Comparison of ENCODE assay signal across 9 mouse cellular contexts in genomic region chr2:166676933-166677332, GRCm38 (mm10). TPM values are rescaled to one million over a fixed set of nuclear protein-coding genes. Genes with fewer than 3 reads are reported as not detected.
DNase-seq lines count a peak whose midpoint lies in the region; ATAC-seq lines count a peak whose summit lies in the region.
"Had no signal": no experiment of that assay in that cellular context is flagged by ENCODE, and none has a peak within 500 bp of the region (broad histone marks: within the 10 kb centered on the region; RNA-seq: fewer than 3 reads in every experiment).

No protein-coding gene starts in this region.

- ATAC-seq in forebrain, embryonic 12.5 days (ENCODE audit: low FRiP score): no peak
- ATAC-seq in midbrain, embryonic 14.5 days (ENCODE audit: low FRiP score, low TSS enrichment): no peak

- 82% methylated on average over 11 of the region's 11 CpGs for WGBS in forebrain, embryonic 12.5 days
- 77% methylated on average over 11 of the region's 11 CpGs for WGBS in midbrain, embryonic 14.5 days

- peaks cover 61% of the 10 kb centered on the region for H3K4me1 ChIP-seq in forebrain, embryonic 12.5 days
- peaks cover 31% of the 10 kb centered on the region for H3K4me1 ChIP-seq in midbrain, embryonic 14.5 days (ENCODE audit: control insufficient read depth, insufficient read depth, low read length)

- no peaks in the 10 kb centered on the region for H3K27me3 ChIP-seq in forebrain, embryonic 12.5 days
- no peaks in the 10 kb centered on the region for H3K27me3 ChIP-seq in midbrain, embryonic 14.5 days (ENCODE audit: control insufficient read depth, insufficient read depth, low read length)
- H3K27me3 ChIP-seq: lung, embryonic 15.5 days had no signal

- no peak overlapping the region for H3K9ac ChIP-seq in forebrain, embryonic 12.5 days
- no peak overlapping the region for H3K9ac ChIP-seq in midbrain, embryonic 14.5 days (replicated peaks; ENCODE audit: low read length)
- H3K9ac ChIP-seq: lung, embryonic 15.5 days had no signal

- H3K4me3 ChIP-seq in forebrain, embryonic 12.5 days (replicated peaks): no peak overlapping the region
- H3K4me3 ChIP-seq in midbrain, embryonic 14.5 days (replicated peaks; ENCODE audit: low read depth, low read length): no peak overlapping the region
- H3K4me3 ChIP-seq: lung, embryonic 15.5 days had no signal

- peak; percentile 69 for DNase-seq in adrenal gland, adult 2 months
- DNase-seq in adrenal gland, postnatal 4 days (ENCODE audit: low spot score in 2 of 2): no peak
- DNase-seq in left cerebral cortex, postnatal 4 days: peak; percentile 70
- no peak for DNase-seq in left cerebral cortex, adult 18-20 months (ENCODE audit: low spot score in 2 of 2)
- no peak for DNase-seq in midbrain, embryonic 14.5 days
- no peak for DNase-seq in right cerebral cortex, postnatal 4 days
- no peak for DNase-seq in layer of hippocampus, adult 9-11 months

- no peak overlapping the region for H3K4me2 ChIP-seq in forebrain, embryonic 12.5 days
- H3K4me2 ChIP-seq in midbrain, embryonic 14.5 days (ENCODE audit: low read length): no peak overlapping the region
- H3K4me2 ChIP-seq: lung, embryonic 15.5 days had no signal

- intact Hi-C loops in left cerebral cortex, postnatal 4 days (cut with DNase I): no loop called here

- no peaks in the 10 kb centered on the region for H3K9me3 ChIP-seq in forebrain, embryonic 12.5 days
- no peaks in the 10 kb centered on the region for H3K9me3 ChIP-seq in midbrain, embryonic 14.5 days (ENCODE audit: control insufficient read depth, low read length)
- H3K9me3 ChIP-seq: lung, embryonic 15.5 days had no signal

- no peaks in the 10 kb centered on the region for H3K36me3 ChIP-seq in forebrain, embryonic 12.5 days (replicated peaks)
- H3K36me3 ChIP-seq in midbrain, embryonic 14.5 days (ENCODE audit: control insufficient read depth, insufficient read depth, low read length): no peaks in the 10 kb centered on the region
- H3K36me3 ChIP-seq: lung, embryonic 15.5 days had no signal

- peak overlapping the region; percentile 46; the same call in 1 of the 2 replicates for H3K27ac ChIP-seq in forebrain, embryonic 12.5 days
- H3K27ac ChIP-seq in midbrain, embryonic 14.5 days (replicated peaks; ENCODE audit: low read depth, low read length): peak overlapping the region; percentile 3; the same call in 1 of the 2 replicates
- H3K27ac ChIP-seq: lung, embryonic 15.5 days had no signal

RNA-seq across cellular contexts. Expression of gene Prex1, which starts 36.7 kb away (rescaled TPM):
- total RNA-seq in adrenal gland, adult 2 months (2021): 10 to 100 TPM; 11.2 to 18.2 TPM
- 35.4 and 37.9 TPM in 2 replicates for polyA plus RNA-seq in adrenal gland, adult 2 months (2012; rRNA removed)
- 10 to 100 TPM; 20.9 to 21.2 TPM for total RNA-seq in adrenal gland, postnatal 4 days (2021)
- total RNA-seq in left cerebral cortex, postnatal 4 days (2021): 10 to 100 TPM; 56.7 to 56.9 TPM
- total RNA-seq in left cerebral cortex, adult 18-20 months (2021): 100 to 1,000 TPM in 1 of 2 experiments, 10 to 100 TPM in 1; 91.3 to 104 TPM
- polyA plus RNA-seq in forebrain, embryonic 12.5 days (2016; fragmentation: Nextera tagmentation; extraction: Ambion mirVana): 29.9 and 30.7 TPM in 2 replicates
- polyA plus RNA-seq in midbrain, embryonic 14.5 days (2014; fragmentation: Nextera tagmentation; extraction: Ambion mirVana): 20.3 and 24.2 TPM in 2 replicates

Comparison
In these comparisons a context has a peak if more than half of its experiments do, and no peak if none do; other contexts are left out.
1. DNase-seq: peak in adrenal gland, adult 2 months (single experiment) and left cerebral cortex, postnatal 4 days (single experiment); none in adrenal gland, postnatal 4 days (0 of 2), left cerebral cortex, adult 18-20 months (0 of 2), midbrain, embryonic 14.5 days (single experiment), right cerebral cortex, postnatal 4 days (single experiment) and layer of hippocampus, adult 9-11 months (single experiment).